Mouse (Mus musculus): ENCODE measurements around the gene Olfr308. TPM values are rescaled to one million over a fixed set of nuclear protein-coding genes. Genes with fewer than 3 reads are reported as not detected.

The Olfr308 gene
- polyA plus RNA-seq, 1 experiment from 2014 or later: not detected

Small RNA genes lying within 50 kb of the gene (microRNA-seq; reads per million reads assigned to microRNA genes)
- not detected for gene Gm23192 (ENCODE audit: borderline number of aligned reads)

Other genes starting within 250 kb of the Olfr308 start
- gene Vmn2r75, start 153.9 kb downstream of the Olfr308 start, polyA plus RNA-seq (2014; fragmentation: Nextera tagmentation; extraction: Ambion mirVana): not detected in 2 replicates
- gene Vmn2r76, start 79.3 kb downstream of the Olfr308 start, polyA plus RNA-seq (2014; fragmentation: Nextera tagmentation; extraction: Ambion mirVana): not detected in 2 replicates
- not detected in 2 replicates for gene Olfr310, start 48.5 kb downstream of the Olfr308 start, polyA plus RNA-seq (2014; fragmentation: Nextera tagmentation; extraction: Ambion mirVana)
- not detected in 2 replicates for gene Olfr309, start 11.9 kb downstream of the Olfr308 start, polyA plus RNA-seq (2014; fragmentation: Nextera tagmentation; extraction: Ambion mirVana)
- gene Olfr307, start 12.0 kb upstream of the Olfr308 start, polyA plus RNA-seq (2014; fragmentation: Nextera tagmentation; extraction: Ambion mirVana): not detected in 2 replicates
- not detected in 2 replicates for gene Olfr305, start 41.3 kb upstream of the Olfr308 start, polyA plus RNA-seq (2014; fragmentation: Nextera tagmentation; extraction: Ambion mirVana)
- not detected in 2 replicates for gene Olfr304, start 61.0 kb upstream of the Olfr308 start, polyA plus RNA-seq (2014; fragmentation: Nextera tagmentation; extraction: Ambion mirVana)
- not detected in 2 replicates for gene Olfr303, start 72.2 kb upstream of the Olfr308 start, polyA plus RNA-seq (2014; fragmentation: Nextera tagmentation; extraction: Ambion mirVana)
- not detected in 2 replicates for gene Olfr301, start 78.2 kb upstream of the Olfr308 start, polyA plus RNA-seq (2014; fragmentation: Nextera tagmentation; extraction: Ambion mirVana)
- gene Olfr299, start 134.3 kb upstream of the Olfr308 start, polyA plus RNA-seq (2014; fragmentation: Nextera tagmentation; extraction: Ambion mirVana): not detected in 2 replicates
- not detected in 2 replicates for gene Olfr298, start 166.9 kb upstream of the Olfr308 start, polyA plus RNA-seq (2014; fragmentation: Nextera tagmentation; extraction: Ambion mirVana)
- not detected in 2 replicates for gene Olfr297, start 194.3 kb upstream of the Olfr308 start, polyA plus RNA-seq (2014; fragmentation: Nextera tagmentation; extraction: Ambion mirVana)

Measured in liver, embryonic 11.5 days (tissue).